ENCODE assay signal across 8 mouse cellular contexts in the genomic region with DNA sequence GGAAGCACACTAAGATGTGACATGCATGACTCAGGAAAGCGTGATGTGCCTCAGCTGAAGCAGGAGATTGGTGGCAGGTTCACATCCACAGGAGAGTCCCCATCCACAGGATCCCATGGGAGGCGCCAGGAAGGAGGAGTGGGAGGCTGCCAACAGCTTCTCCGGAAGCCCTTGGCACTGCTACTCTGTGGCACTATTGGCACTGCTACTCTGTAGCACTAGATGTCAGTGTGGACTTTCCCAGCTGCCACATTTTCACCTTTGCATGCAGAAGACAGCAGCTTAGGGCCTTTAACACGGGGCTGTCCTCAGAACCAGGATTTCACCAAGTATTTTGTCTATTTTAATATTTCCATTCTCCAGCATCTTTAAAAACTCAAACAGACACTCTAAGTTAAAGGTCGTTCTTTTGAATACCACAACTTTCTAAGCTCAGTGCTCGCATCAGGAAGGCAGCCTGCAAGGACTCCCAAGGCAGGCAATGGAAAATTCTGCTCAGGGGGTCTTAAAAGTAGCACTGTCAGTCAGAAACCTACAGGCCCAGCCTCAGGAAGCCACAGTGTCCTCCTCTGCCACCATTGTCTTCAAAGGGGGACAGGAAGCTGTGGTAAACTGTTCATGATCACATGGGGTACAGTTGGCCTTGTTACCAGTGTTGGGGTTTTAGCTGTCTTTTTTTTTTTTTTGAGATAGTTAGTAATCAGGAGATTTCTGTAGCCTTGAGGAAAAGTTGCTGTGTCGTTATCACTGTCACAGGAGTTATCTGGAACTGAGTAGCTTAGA. TPM values are rescaled to one million over a fixed set of nuclear protein-coding genes. Genes with fewer than 3 reads are reported as not detected.
DNase-seq lines count a peak whose midpoint lies in the region; ATAC-seq and TF ChIP-seq lines count a peak whose summit lies in the region.

No protein-coding gene starts in this region.

- ATAC-seq in hindbrain, embryonic 15.5 days (ENCODE audit: low FRiP score, low read depth): peak; percentile 83; the same call in 1 of the 2 replicates
- ATAC-seq in hindbrain, embryonic 11.5 days (ENCODE audit: low FRiP score): no peak
- ATAC-seq in cerebellum, adult (ENCODE audit: insufficient number of reproducible peaks, low FRiP score, low TSS enrichment): peak; percentile 83; the same call in 1 of the 2 replicates
- 0 out of 2 replicates have a peak, but pooled peaks have one; percentile 46 for ATAC-seq in neural tube, embryonic 15.5 days (ENCODE audit: low FRiP score)
- no peak for ATAC-seq in erythroblast, adult 5-6 weeks (replicated peaks; ENCODE audit: low FRiP score, poor library complexity, severe bottlenecking)

- peaks cover 18% of the 10 kb centered on the region for H3K4me1 ChIP-seq in hindbrain, embryonic 15.5 days (replicated peaks)
- no peaks in the 10 kb centered on the region for H3K4me1 ChIP-seq in hindbrain, embryonic 11.5 days (replicated peaks; ENCODE audit: control insufficient read depth, insufficient read depth, low read length)
- no peaks in the 10 kb centered on the region for H3K4me1 ChIP-seq in ES-Bruce4 (ENCODE audit: control insufficient read depth, insufficient read depth, low read length)
- H3K4me1 ChIP-seq in neural tube, embryonic 15.5 days: peaks cover 12% of the 10 kb centered on the region; the same call in 1 of the 2 replicates

- no peak for DNase-seq in hindbrain, embryonic 11.5 days (ENCODE audit: low spot score)
- peak; percentile 31 to 34 for DNase-seq in heart, postnatal 36 days
- peak; percentile 43 to 66 for DNase-seq in left cerebral cortex, postnatal 25 days (ENCODE audit: low spot score in 2 of 2)

- no peak overlapping the region for H3K4me2 ChIP-seq in hindbrain, embryonic 15.5 days
- H3K4me2 ChIP-seq in hindbrain, embryonic 11.5 days (replicated peaks; ENCODE audit: low read depth, low read length): no peak overlapping the region
- H3K4me2 ChIP-seq in neural tube, embryonic 15.5 days: no peak overlapping the region

- no peaks in the 10 kb centered on the region for H3K27me3 ChIP-seq in hindbrain, embryonic 15.5 days
- no peaks in the 10 kb centered on the region for H3K27me3 ChIP-seq in hindbrain, embryonic 11.5 days (ENCODE audit: control insufficient read depth, insufficient read depth, low read length)
- H3K27me3 ChIP-seq in ES-Bruce4 (ENCODE audit: control insufficient read depth, insufficient read depth, low read length, poor library complexity, severe bottlenecking): no peaks in the 10 kb centered on the region
- H3K27me3 ChIP-seq in neural tube, embryonic 15.5 days (replicated peaks): peaks cover 5% of the 10 kb centered on the region; the same call in 1 of the 2 replicates

- H3K4me3 ChIP-seq in hindbrain, embryonic 15.5 days: no peak overlapping the region
- H3K4me3 ChIP-seq in hindbrain, embryonic 11.5 days (ENCODE audit: low read depth, low read length): no peak overlapping the region
- H3K4me3 ChIP-seq in ES-Bruce4 (ENCODE audit: low read depth, low read length): no peak overlapping the region
- no peak overlapping the region for H3K4me3 ChIP-seq in neural tube, embryonic 15.5 days (replicated peaks)

- intact Hi-C loops in heart, postnatal 36 days (cut with DNase I): loop anchor here (5.0 to 10.0 kb wide), 4 partner anchors 102 to 355 kb away; no protein-coding TSS in a partner anchor
- intact Hi-C loops in left cerebral cortex, postnatal 25 days (cut with DNase I): loop anchor here (5.0 kb wide), 2 partner anchors 102 to 358 kb away; no protein-coding TSS in a partner anchor

- no peak overlapping the region for H3K9ac ChIP-seq in hindbrain, embryonic 15.5 days
- H3K9ac ChIP-seq in hindbrain, embryonic 11.5 days (ENCODE audit: low read depth, low read length): no peak overlapping the region
- no peak overlapping the region for H3K9ac ChIP-seq in ES-Bruce4 (ENCODE audit: low read depth, poor library complexity, severe bottlenecking)
- no peak overlapping the region for H3K9ac ChIP-seq in neural tube, embryonic 15.5 days (replicated peaks)

- H3K9me3 ChIP-seq in hindbrain, embryonic 15.5 days: no peaks in the 10 kb centered on the region
- H3K9me3 ChIP-seq in hindbrain, embryonic 11.5 days (ENCODE audit: control insufficient read depth, low read length): no peaks in the 10 kb centered on the region
- 0 out of 2 replicates have a peak, but pooled peaks cover 7% of the 10 kb centered on the region for H3K9me3 ChIP-seq in ES-Bruce4 (replicated peaks; ENCODE audit: control insufficient read depth, insufficient read depth, low read length, poor library complexity, severe bottlenecking)
- no peaks in the 10 kb centered on the region for H3K9me3 ChIP-seq in neural tube, embryonic 15.5 days (replicated peaks)

- no peak for TF ChIP-seq EP300 in ES-Bruce4 (IDR thresholded peaks at IDR 0.05; ENCODE audit: insufficient read depth, low read depth, low read length)

- H3K36me3 ChIP-seq in hindbrain, embryonic 15.5 days: no peaks in the 10 kb centered on the region
- H3K36me3 ChIP-seq in hindbrain, embryonic 11.5 days (ENCODE audit: control insufficient read depth, insufficient read depth, low read length): no peaks in the 10 kb centered on the region
- H3K36me3 ChIP-seq in ES-Bruce4 (ENCODE audit: control insufficient read depth, insufficient read depth, low read length, poor library complexity, severe bottlenecking): no peaks in the 10 kb centered on the region
- no peaks in the 10 kb centered on the region for H3K36me3 ChIP-seq in neural tube, embryonic 15.5 days

- no peak for TF ChIP-seq POLR2A in ES-Bruce4 (IDR thresholded peaks at IDR 0.05; ENCODE audit: insufficient read depth, low read length)

- peak; percentile 22 for TF ChIP-seq CTCF in ES-Bruce4 (IDR thresholded peaks at IDR 0.05; ENCODE audit: low read depth, low read length)

- WGBS in hindbrain, embryonic 15.5 days: 57% methylated on average over 7 of the region's 7 CpGs
- 76% methylated on average over 7 of the region's 7 CpGs for WGBS in hindbrain, embryonic 11.5 days
- 68% methylated on average over 7 of the region's 7 CpGs for WGBS in neural tube, embryonic 15.5 days

- H3K27ac ChIP-seq in hindbrain, embryonic 15.5 days (replicated peaks): no peak overlapping the region
- H3K27ac ChIP-seq in hindbrain, embryonic 11.5 days (ENCODE audit: low read depth, low read length): no peak overlapping the region
- H3K27ac ChIP-seq in ES-Bruce4 (ENCODE audit: insufficient read depth, low read length): no peak overlapping the region
- no peak overlapping the region for H3K27ac ChIP-seq in neural tube, embryonic 15.5 days (replicated peaks)

RNA-seq across cellular contexts. Expression of a gene that starts 7.0 kb away (rescaled TPM):
- polyA plus RNA-seq in hindbrain, embryonic 15.5 days (2015; fragmentation: Nextera tagmentation; extraction: Ambion mirVana): 4.7 and 5.5 TPM in 2 replicates
- polyA plus RNA-seq in hindbrain, embryonic 11.5 days (2014; fragmentation: Nextera tagmentation; extraction: Ambion mirVana): 3.2 and 3.6 TPM in 2 replicates
- 34.5 and 37.0 TPM in 2 replicates for polyA plus RNA-seq in ES-Bruce4 (2011; ENCODE audit: insufficient read depth, insufficient read length, low read depth, missing spikeins)
- total RNA-seq in heart, postnatal 36 days (2021): 10 to 100 TPM; 16.1 to 18.1 TPM
- total RNA-seq in left cerebral cortex, postnatal 25 days (2021): 10 to 100 TPM; 16.0 to 18.1 TPM
- polyA plus RNA-seq in neural tube, embryonic 15.5 days (2015; fragmentation: Nextera tagmentation; extraction: Ambion mirVana): 5.8 and 5.9 TPM in 2 replicates
- total RNA-seq in erythroblast, adult 5-6 weeks (2015; ENCODE audit: low replicate concordance): 14.4 and 19.4 TPM in 2 replicates
- 11.4 and 16.2 TPM in 2 replicates for total RNA-seq in erythroblast, adult 5-6 weeks (2017; ENCODE audit: low replicate concordance)

Comparison
In these comparisons a context has a peak if more than half of its experiments do, and no peak if none do; other contexts are left out.
1. ATAC-seq: peak in hindbrain, embryonic 15.5 days (single experiment), cerebellum, adult (single experiment) and neural tube, embryonic 15.5 days (single experiment); none in hindbrain, embryonic 11.5 days (single experiment) and erythroblast, adult 5-6 weeks (single experiment).